Mouse (Mus musculus) limb, embryonic 14.5 days (tissue): Measurements from ENCODE around the gene Platr17. TPM values are rescaled to one million over a fixed set of nuclear protein-coding genes. Genes with fewer than 3 reads are reported as not detected.
"Not testable (repeated sequence)": the region's sequence is repeated elsewhere in the genome, so short reads cannot be mapped to it uniquely, and the experiment has no call there.

Source experiments
- ATAC-seq: fragments of 200-750 bp; cut with Nextera tagmentation; 2 replicates; pipeline ENCODE4 v1.8.0; 2017; ENCODE audit warnings: low read depth, moderate number of reproducible peaks, moderate TSS enrichment; ENCODE audit not compliant: low FRiP score
- DNase-seq: peaks from one replicate; pipeline ENCODE4 v3.0.0-alpha.2; 2015; ENCODE audit warnings: low spot score
- H3K27ac ChIP-seq: fragments of 300-500 bp; sonication (generic); replicated peaks from 2 replicates; pipeline ENCODE4 v1.5.1; 2014; ENCODE audit warnings: low read depth, mild to moderate bottlenecking, low read length, moderate library complexity, mixed read lengths
- H3K27me3 ChIP-seq: fragments of 300-500 bp; sonication (generic); 2 replicates; pipeline ENCODE4 v1.6.1; 2014; ENCODE audit warnings: low read length, mixed read lengths; ENCODE audit not compliant: control insufficient read depth, insufficient read depth
- H3K36me3 ChIP-seq: fragments of 300-500 bp; sonication (generic); 2 replicates; pipeline ENCODE4 v1.6.1; 2014; ENCODE audit warnings: mild to moderate bottlenecking, low read length, moderate library complexity, mixed read lengths; ENCODE audit not compliant: control insufficient read depth, insufficient read depth
- H3K4me1 ChIP-seq: fragments of 300-500 bp; sonication (generic); 2 replicates; pipeline ENCODE4 v1.6.1; 2014; ENCODE audit warnings: antibody characterized with exemption, low read length, mixed read lengths; ENCODE audit not compliant: control insufficient read depth, insufficient read depth
- H3K4me2 ChIP-seq: fragments of 300-500 bp; sonication (generic); replicated peaks from 2 replicates; pipeline ENCODE4 v1.6.1; 2014; ENCODE audit warnings: low read depth, mild to moderate bottlenecking, low read length, moderate library complexity; ENCODE audit not compliant: severe bottlenecking
- H3K4me3 ChIP-seq: fragments of 300-500 bp; sonication (generic); replicated peaks from 2 replicates; pipeline ENCODE4 v1.5.1; 2014; ENCODE audit warnings: low read length
- H3K9ac ChIP-seq: fragments of 300-500 bp; sonication (generic); 2 replicates; pipeline ENCODE4 v1.6.1; 2014; ENCODE audit warnings: mild to moderate bottlenecking, low read depth, low read length, moderate library complexity; ENCODE audit not compliant: severe bottlenecking
- H3K9me3 ChIP-seq: fragments of 300-500 bp; sonication (generic); 2 replicates; pipeline ENCODE4 v1.6.1; 2016; ENCODE audit warnings: low read length; ENCODE audit not compliant: control insufficient read depth
- POLR2A ChIP-seq: fragments of 200-500 bp; IDR thresholded peaks from 2 replicates; pipeline ENCODE4 v1.8.0; 2012; ENCODE audit warnings: inconsistent platforms, mild to moderate bottlenecking, moderate library complexity, borderline replicate concordance; ENCODE audit not compliant: insufficient read depth, insufficient read length; ENCODE audit errors: extremely low read depth
- WGBS: fragments of 180-500 bp; shearing (Covaris S2); extraction: QIAGEN DNeasy Blood & Tissue Kit; methylation state at CpG from one replicate; pipeline ENCODE4 v1.1.7; 2014; 5-methylcytosine and 5-hydroxymethylcytosine counted together
- polyA plus RNA-seq, 2 experiments: library from polyadenylated mRNA; depleted of rRNA in 1 of 2; stranded (reverse) in 1 of 2; unstranded in 1 of 2; fragments of >200 nt; fragmentation: Nextera tagmentation in 1 of 2; extraction: Ambion mirVana in 1 of 2; gene quantifications; 2 replicates each; pipeline versions ENCODE4 v1.2.1 to v1.2.3; 2012 to 2014

The Platr17 gene
- polyA plus RNA-seq, 2 experiments, result 0.34 to 0.40 TPM

GRCm38 (mm10) chr17:33948090-33948904, 43.4 kb downstream of the Platr17 start:
- no peak for DNase-seq
- no peak for TF ChIP-seq POLR2A

GRCm38 (mm10) chr17:33948905-33949537, 44.1 kb downstream of the Platr17 start:
- H3K27ac ChIP-seq, result no peak overlapping the region
- H3K4me3 ChIP-seq, result no peak overlapping the region
- no peak for TF ChIP-seq POLR2A
- H3K4me2 ChIP-seq, result no peak overlapping the region
- DNase-seq (no peak), ATAC-seq (no peak)
- WGBS, result 92% methylated on average over 19 of the region's 19 CpGs
- H3K27me3 ChIP-seq, result no peaks in the 10 kb centered on the region
- peaks cover 80% of the 10 kb centered on the region for H3K36me3 ChIP-seq
- no peaks in the 10 kb centered on the region for H3K9me3 ChIP-seq
- peaks cover 25% of the 10 kb centered on the region for H3K4me1 ChIP-seq
- H3K9ac ChIP-seq, result no peak overlapping the region

More at GRCm38 (mm10) chr17:33948090-33948904, 43.4 kb downstream of the Platr17 start:
- Histone ChIP-seq H3K27me3 (no peaks in the 10 kb centered on the region), H3K4me1 (peaks cover 21% of the 10 kb centered on the region), H3K4me2 (no peak overlapping the region), H3K9me3 (no peaks in the 10 kb centered on the region), H3K9ac (no peak overlapping the region), H3K27ac (no peak overlapping the region), H3K4me3 (no peak overlapping the region), H3K36me3 (peaks cover 79% of the 10 kb centered on the region)
- 84% methylated on average over 22 of the region's 22 CpGs for WGBS
- ATAC-seq, result no peak

- H3K27me3 ChIP-seq, result no peaks in the 10 kb centered on the region
- peak overlapping the region; percentile 63 for H3K9ac ChIP-seq
- TF ChIP-seq POLR2A, result no peak
- WGBS, result 77% methylated on average over 10 of the region's 10 CpGs
- no peaks in the 10 kb centered on the region for H3K9me3 ChIP-seq
- peak overlapping the region; percentile 85 for H3K4me2 ChIP-seq
- DNase-seq (no peak), ATAC-seq (no peak)
- H3K27ac ChIP-seq, result peak overlapping the region; percentile 88
- peaks cover 76% of the 10 kb centered on the region for H3K36me3 ChIP-seq
- H3K4me1 ChIP-seq, result peaks cover 32% of the 10 kb centered on the region
- peak overlapping the region; percentile 43 for H3K4me3 ChIP-seq
Measured at GRCm38 (mm10) chr17:33950131-33950625, 45.2 kb downstream of the Platr17 start.

- Histone ChIP-seq H3K4me1 (peaks cover 32% of the 10 kb centered on the region), H3K9ac (peak within 1 kb of the TSS; percentile 63), H3K4me2 (peak within 1 kb of the TSS; percentile 85), H3K9me3 (no peaks in the 10 kb centered on the region), H3K36me3 (peaks cover 66% of the 10 kb centered on the region), H3K27ac (peak within 1 kb of the TSS; percentile 88), H3K27me3 (no peaks in the 10 kb centered on the region), H3K4me3 (peak within 1 kb of the TSS; percentile 43)
- DNase-seq (peak; percentile 83), ATAC-seq (peak; percentile 79)
- TF ChIP-seq POLR2A, result no peak; the same call in 1 of the 2 replicates
- 3% methylated on average over 44 of the region's 45 CpGs for WGBS
Measured at GRCm38 (mm10) chr17:33951021-33951946, 46.3 kb downstream of the Platr17 start, which contains the start of gene B3galt4. B3galt4 (minus strand) TSS chr17:33951488.

DNA sequence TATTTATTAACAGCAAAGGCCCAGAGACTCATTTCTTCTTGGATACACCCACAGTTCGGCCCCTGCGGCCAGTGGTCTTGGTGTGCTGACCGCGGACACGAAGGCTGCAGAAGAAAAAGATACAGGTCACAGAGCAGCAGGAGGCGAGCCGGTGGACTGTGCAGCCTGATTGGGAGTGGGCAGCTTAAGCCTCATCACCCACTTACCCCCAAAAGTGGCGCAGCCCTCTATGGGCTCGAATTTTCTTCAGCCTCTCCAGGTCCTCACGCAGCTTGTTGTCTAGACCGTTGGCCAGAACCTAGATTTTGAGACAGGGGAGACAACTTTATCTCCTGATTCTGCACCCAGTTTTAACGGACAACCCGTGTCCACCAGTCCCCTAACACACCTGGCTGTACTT, 47.1 kb downstream of the Platr17 start:
- H3K27me3 ChIP-seq, H3K27ac ChIP-seq, ATAC-seq, DNase-seq, H3K9me3 ChIP-seq: not testable (repeated sequence)
- Histone ChIP-seq H3K4me1 (peaks cover 38% of the 10 kb centered on the region), H3K4me3 (peak overlapping the region; percentile 43), H3K4me2 (peak overlapping the region; percentile 85), H3K9ac (peak overlapping the region; percentile 63; the same call in 1 of the 2 replicates), H3K36me3 (peaks cover 60% of the 10 kb centered on the region)
- 74% methylated on average over 13 of the region's 13 CpGs for WGBS
